Mouse (Mus musculus): ENCODE measurements at regions not wholly inside any gene's neighbourhood (a gene's known extent, or its start where the extent isn't known, plus 50 kb on each side); places are given as distances from the start of the nearest gene placed in this dataset.

GRCm38 (mm10) chr5:82288069-82288845 is 1066.7 kb downstream of the Tecrl start:
- Histone ChIP-seq H3K4me1 (peaks cover 11% of the 10 kb centered on the region), H3K4me3 (no peak overlapping the region), H3K27me3 (no peaks in the 10 kb centered on the region), H3K9me3 (no peaks in the 10 kb centered on the region), H3K36me3 (no peaks in the 10 kb centered on the region), H3K27ac (replicated peaks) (no peak overlapping the region), H3K9ac (replicated peaks) (no peak overlapping the region), H3K4me2 (replicated peaks) (no peak overlapping the region)
- peak; percentile 91 for ATAC-seq (replicated peaks)
- WGBS: 26% methylated on average over 5 of the region's 5 CpGs

- no peaks in the 10 kb centered on the region for H3K4me1 ChIP-seq
- no peak overlapping the region for H3K4me3 ChIP-seq
- WGBS: 88% methylated on average over 3 of the region's 3 CpGs
- no peak for ATAC-seq (replicated peaks)
- H3K9ac ChIP-seq (replicated peaks): no peak overlapping the region
- no peaks in the 10 kb centered on the region for H3K9me3 ChIP-seq
- H3K27ac ChIP-seq (replicated peaks): no peak overlapping the region
- no peaks in the 10 kb centered on the region for H3K27me3 ChIP-seq
- H3K4me2 ChIP-seq (replicated peaks): no peak overlapping the region
- H3K36me3 ChIP-seq: no peaks in the 10 kb centered on the region
Measured at GRCm38 (mm10) chr5:82253356-82254104, 1101.5 kb downstream of the Tecrl start.

GRCm38 (mm10) chr5:82226329-82226728 is 1128.7 kb downstream of the Tecrl start:
- H3K4me2 ChIP-seq (replicated peaks): no peak overlapping the region
- no peak for ATAC-seq (replicated peaks)
- no peak overlapping the region for H3K27ac ChIP-seq (replicated peaks)
- no peaks in the 10 kb centered on the region for H3K9me3 ChIP-seq
- no peak overlapping the region for H3K4me3 ChIP-seq
- no peak overlapping the region for H3K9ac ChIP-seq (replicated peaks)
- WGBS: 57% methylated on average over 3 of the region's 3 CpGs
- no peaks in the 10 kb centered on the region for H3K36me3 ChIP-seq
- no peaks in the 10 kb centered on the region for H3K27me3 ChIP-seq
- H3K4me1 ChIP-seq: no peaks in the 10 kb centered on the region

- H3K9ac ChIP-seq (replicated peaks): no peak overlapping the region
- no peak overlapping the region for H3K4me3 ChIP-seq
- H3K36me3 ChIP-seq: no peaks in the 10 kb centered on the region
- no peaks in the 10 kb centered on the region for H3K27me3 ChIP-seq
- 70% methylated on average over 2 of the region's 2 CpGs for WGBS
- no peak for ATAC-seq (replicated peaks)
- H3K27ac ChIP-seq (replicated peaks): no peak overlapping the region
- no peaks in the 10 kb centered on the region for H3K9me3 ChIP-seq
- H3K4me2 ChIP-seq (replicated peaks): no peak overlapping the region
- no peaks in the 10 kb centered on the region for H3K4me1 ChIP-seq
Measured at GRCm38 (mm10) chr5:82223622-82224021, 1131.4 kb downstream of the Tecrl start.

GRCm38 (mm10) chr5:82203606-82204005 is 1151.4 kb downstream of the Tecrl start:
- ATAC-seq (replicated peaks): no peak
- Histone ChIP-seq H3K27me3 (no peaks in the 10 kb centered on the region), H3K36me3 (no peaks in the 10 kb centered on the region), H3K4me1 (no peaks in the 10 kb centered on the region), H3K4me2 (replicated peaks) (no peak overlapping the region), H3K9me3 (no peaks in the 10 kb centered on the region), H3K9ac (replicated peaks) (no peak overlapping the region), H3K4me3 (no peak overlapping the region), H3K27ac (replicated peaks) (no peak overlapping the region)
- 86% methylated on average over 3 of the region's 3 CpGs for WGBS
